Mouse (Mus musculus) limb, embryonic 10.5 days (tissue): ENCODE measurements around the gene Agbl4. TPM values are rescaled to one million over a fixed set of nuclear protein-coding genes. Genes with fewer than 3 reads are reported as not detected.

Experiments
- DNase-seq: peaks from one replicate; pipeline ENCODE4 v3.0.0-alpha.2; 2017; ENCODE audit warnings: low spot score
- H3K27ac ChIP-seq: fragments of 300-500 bp; sonication (generic); 2 replicates; pipeline ENCODE4 v1.5.1; 2016; ENCODE audit warnings: mild to moderate bottlenecking
- H3K27me3 ChIP-seq: fragments of 300-500 bp; sonication (generic); 2 replicates; pipeline ENCODE4 v1.6.1; 2016; ENCODE audit warnings: low read depth, mild to moderate bottlenecking; ENCODE audit not compliant: poor library complexity, severe bottlenecking
- H3K36me3 ChIP-seq: fragments of 300-500 bp; sonication (generic); 2 replicates; pipeline ENCODE4 v1.6.1; 2016; ENCODE audit warnings: mild to moderate bottlenecking, moderate library complexity
- H3K4me1 ChIP-seq: fragments of 300-500 bp; sonication (generic); 2 replicates; pipeline ENCODE4 v1.6.1; 2016
- H3K4me3 ChIP-seq: fragments of 300-500 bp; sonication (generic); 2 replicates; pipeline ENCODE4 v1.5.1; 2016; ENCODE audit warnings: mild to moderate bottlenecking, moderate library complexity
- H3K9me3 ChIP-seq: fragments of 300-500 bp; sonication (generic); replicated peaks from 2 replicates; pipeline ENCODE4 v1.6.1; 2016; ENCODE audit warnings: mild to moderate bottlenecking
- WGBS: fragments of 180-500 bp; shearing (Covaris S2); methylation state at CpG from one replicate; pipeline ENCODE4 v1.1.7; 2016; 5-methylcytosine and 5-hydroxymethylcytosine counted together
- polyA plus RNA-seq: library from polyadenylated mRNA; unstranded; fragments of >200 nt; fragmentation: Nextera tagmentation; extraction: Ambion mirVana; gene quantifications from 2 replicates; pipeline ENCODE4 v1.2.1, GENCODE M21; 2016

Agbl4 gene
- polyA plus RNA-seq, 1 experiment from 2014 or later: not detected

GRCm38 (mm10) chr4:111378071-111378470 is 980.6 kb downstream of the Agbl4 start:
- H3K9me3 ChIP-seq: no peaks in the 10 kb centered on the region

GRCm38 (mm10) chr4:111383101-111383500 is 985.6 kb downstream of the Agbl4 start:
- Histone ChIP-seq H3K4me1 (no peaks in the 10 kb centered on the region), H3K27me3 (no peaks in the 10 kb centered on the region), H3K9me3 (no peaks in the 10 kb centered on the region), H3K36me3 (no peaks in the 10 kb centered on the region), H3K27ac (no peak overlapping the region), H3K4me3 (no peak overlapping the region)
- DNase-seq: no peak
- 74% methylated on average over 2 of the region's 2 CpGs for WGBS

More at GRCm38 (mm10) chr4:111378071-111378470, 980.6 kb downstream of the Agbl4 start:
- Histone ChIP-seq H3K4me3 (no peak overlapping the region), H3K4me1 (no peaks in the 10 kb centered on the region), H3K27ac (no peak overlapping the region), H3K36me3 (no peaks in the 10 kb centered on the region), H3K27me3 (no peaks in the 10 kb centered on the region)
- WGBS: 96% methylated on average over 3 of the region's 3 CpGs
- no peak for DNase-seq

GRCm38 (mm10) chr4:111390736-111391135 is 993.3 kb downstream of the Agbl4 start:
- H3K27ac ChIP-seq: no peak overlapping the region
- no peaks in the 10 kb centered on the region for H3K36me3 ChIP-seq
- no peak overlapping the region for H3K4me3 ChIP-seq
- H3K4me1 ChIP-seq: no peaks in the 10 kb centered on the region
- DNase-seq: no peak
- H3K27me3 ChIP-seq: no peaks in the 10 kb centered on the region
- H3K9me3 ChIP-seq: no peaks in the 10 kb centered on the region

- Histone ChIP-seq H3K27me3 (no peaks in the 10 kb centered on the region), H3K36me3 (no peaks in the 10 kb centered on the region), H3K4me3 (no peak overlapping the region), H3K27ac (no peak overlapping the region), H3K4me1 (no peaks in the 10 kb centered on the region), H3K9me3 (no peaks in the 10 kb centered on the region)
- no peak for DNase-seq
These were observed 1002.3 kb downstream of the Agbl4 start for GRCm38 (mm10) chr4:111399784-111400183.

- no peak for DNase-seq
- Histone ChIP-seq H3K36me3 (no peaks in the 10 kb centered on the region), H3K4me3 (no peak overlapping the region)
These were observed 1003.2 kb downstream of the Agbl4 start for GRCm38 (mm10) chr4:111400676-111401075.

GRCm38 (mm10) chr4:111403243-111403642 is 1005.8 kb downstream of the Agbl4 start:
- Histone ChIP-seq H3K27ac (no peak overlapping the region), H3K4me3 (no peak overlapping the region), H3K9me3 (no peaks in the 10 kb centered on the region), H3K4me1 (no peaks in the 10 kb centered on the region), H3K27me3 (no peaks in the 10 kb centered on the region), H3K36me3 (no peaks in the 10 kb centered on the region)
- DNase-seq: no peak
- WGBS: 71% methylated on average over 1 of the region's 1 CpGs

More at GRCm38 (mm10) chr4:111400676-111401075, 1003.2 kb downstream of the Agbl4 start:
- Histone ChIP-seq H3K27me3 (no peaks in the 10 kb centered on the region), H3K27ac (no peak overlapping the region), H3K9me3 (no peaks in the 10 kb centered on the region), H3K4me1 (no peaks in the 10 kb centered on the region)
- WGBS: 49% methylated on average over 2 of the region's 2 CpGs

- Histone ChIP-seq H3K27me3 (no peaks in the 10 kb centered on the region), H3K27ac (no peak overlapping the region), H3K36me3 (no peaks in the 10 kb centered on the region), H3K9me3 (no peaks in the 10 kb centered on the region), H3K4me3 (no peak overlapping the region), H3K4me1 (peaks cover 10% of the 10 kb centered on the region)
- no peak for DNase-seq
- WGBS: 92% methylated on average over 4 of the region's 4 CpGs
These were observed 1013.3 kb downstream of the Agbl4 start for GRCm38 (mm10) chr4:111410731-111411130.

- WGBS: 2% methylated on average over 6 of the region's 6 CpGs
- Histone ChIP-seq H3K9me3 (no peaks in the 10 kb centered on the region), H3K27me3 (no peaks in the 10 kb centered on the region), H3K4me3 (peak overlapping the region; percentile 90), H3K4me1 (peaks cover 22% of the 10 kb centered on the region), H3K36me3 (peaks cover 24% of the 10 kb centered on the region), H3K27ac (peak overlapping the region; percentile 97)
- DNase-seq: no peak
These were observed 1016.9 kb downstream of the Agbl4 start for GRCm38 (mm10) chr4:111414399-111414798.

GRCm38 (mm10) chr4:111414818-111415488 is 1017.5 kb downstream of the Agbl4 start, which contains the start of gene Bend5:
Bend5 (plus strand) TSS chr4:111415006.
- H3K27ac ChIP-seq: peak within 1 kb of the TSS; percentile 97
- peaks cover 29% of the 10 kb centered on the region for H3K36me3 ChIP-seq
- peaks cover 22% of the 10 kb centered on the region for H3K4me1 ChIP-seq
- H3K27me3 ChIP-seq: no peaks in the 10 kb centered on the region
- WGBS: under 1% methylated on average over 64 of the region's 66 CpGs
- H3K9me3 ChIP-seq: no peaks in the 10 kb centered on the region
- peak; percentile 95 for DNase-seq
- peak within 1 kb of the TSS; percentile 90 for H3K4me3 ChIP-seq

- peak overlapping the region; percentile 97; the same call in 1 of the 2 replicates for H3K27ac ChIP-seq
- H3K4me3 ChIP-seq: peak overlapping the region; percentile 90
- 70% methylated on average over 3 of the region's 3 CpGs for WGBS
- DNase-seq: no peak
- H3K9me3 ChIP-seq: no peaks in the 10 kb centered on the region
- peaks cover 22% of the 10 kb centered on the region for H3K4me1 ChIP-seq
- peaks cover 35% of the 10 kb centered on the region for H3K36me3 ChIP-seq
- H3K27me3 ChIP-seq: no peaks in the 10 kb centered on the region
These were observed 1018.7 kb downstream of the Agbl4 start for GRCm38 (mm10) chr4:111416126-111416525.

- H3K27ac ChIP-seq: no peak overlapping the region
- peaks cover 37% of the 10 kb centered on the region for H3K36me3 ChIP-seq
- no peaks in the 10 kb centered on the region for H3K9me3 ChIP-seq
- no peak for DNase-seq
- H3K4me3 ChIP-seq: peak overlapping the region; percentile 90; the same call in 1 of the 2 replicates
- peaks cover 22% of the 10 kb centered on the region for H3K4me1 ChIP-seq
- WGBS: 69% methylated on average over 3 of the region's 3 CpGs
- no peaks in the 10 kb centered on the region for H3K27me3 ChIP-seq
These were observed 1019.1 kb downstream of the Agbl4 start for GRCm38 (mm10) chr4:111416551-111416950.

GRCm38 (mm10) chr4:111417716-111418115 is 1020.3 kb downstream of the Agbl4 start:
- no peak overlapping the region for H3K4me3 ChIP-seq
- H3K27ac ChIP-seq: no peak overlapping the region
- H3K4me1 ChIP-seq: peaks cover 22% of the 10 kb centered on the region
- H3K27me3 ChIP-seq: no peaks in the 10 kb centered on the region
- peaks cover 47% of the 10 kb centered on the region for H3K36me3 ChIP-seq
- no peaks in the 10 kb centered on the region for H3K9me3 ChIP-seq
- WGBS: 90% methylated on average over 5 of the region's 5 CpGs
- DNase-seq: no peak

GRCm38 (mm10) chr4:111419476-111419875 is 1022.0 kb downstream of the Agbl4 start:
- Histone ChIP-seq H3K9me3 (no peaks in the 10 kb centered on the region), H3K27ac (no peak overlapping the region), H3K4me1 (peaks cover 17% of the 10 kb centered on the region), H3K4me3 (no peak overlapping the region), H3K27me3 (no peaks in the 10 kb centered on the region), H3K36me3 (peaks cover 51% of the 10 kb centered on the region)
- DNase-seq: no peak
- WGBS: 94% methylated on average over 1 of the region's 1 CpGs

GRCm38 (mm10) chr4:111420031-111420430 is 1022.6 kb downstream of the Agbl4 start:
- Histone ChIP-seq H3K27ac (no peak overlapping the region), H3K27me3 (no peaks in the 10 kb centered on the region), H3K4me1 (peaks cover 17% of the 10 kb centered on the region), H3K9me3 (no peaks in the 10 kb centered on the region), H3K36me3 (peaks cover 54% of the 10 kb centered on the region), H3K4me3 (no peak overlapping the region)
- 98% methylated on average over 3 of the region's 3 CpGs for WGBS
- DNase-seq: no peak
